Mouse (Mus musculus): Measurements from ENCODE around the gene Tesk2. TPM values are rescaled to one million over a fixed set of nuclear protein-coding genes. Genes with fewer than 3 reads are reported as not detected.

The Tesk2 gene
- total RNA-seq, 2 experiments from 2014 or later, result 1.8 to 2.5 TPM

DNA sequence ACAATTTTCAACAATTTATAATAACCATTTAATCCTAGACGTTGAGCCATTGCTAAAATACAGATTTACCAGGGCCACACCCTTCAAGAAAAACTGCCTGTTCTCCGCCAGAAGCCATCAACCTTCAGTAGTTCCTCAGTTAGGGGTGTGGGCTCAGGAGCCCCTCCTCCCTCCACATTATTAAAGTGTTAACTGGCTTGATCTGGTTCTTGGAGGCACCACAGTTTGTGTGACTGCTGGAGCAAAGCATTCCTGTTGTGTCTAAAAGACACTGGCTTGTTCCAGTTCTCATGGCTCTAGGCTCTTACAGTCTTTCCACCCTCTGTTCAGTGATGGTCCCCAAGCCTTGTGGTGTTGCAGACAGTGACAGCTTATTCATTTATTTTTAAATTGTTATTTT lies 59.8 kb downstream of the Tesk2 start:
- DNase-seq, result no peak
- intact Hi-C loops (cut with DNase I; ENCODE audit: low total_unique reads), result no loop called here

GRCm38 (mm10) chr4:116781366-116781765 lies 60.6 kb downstream of the Tesk2 start:
- DNase-seq, result no peak
- intact Hi-C loops (cut with DNase I; ENCODE audit: low total_unique reads), result no loop called here

DNA sequence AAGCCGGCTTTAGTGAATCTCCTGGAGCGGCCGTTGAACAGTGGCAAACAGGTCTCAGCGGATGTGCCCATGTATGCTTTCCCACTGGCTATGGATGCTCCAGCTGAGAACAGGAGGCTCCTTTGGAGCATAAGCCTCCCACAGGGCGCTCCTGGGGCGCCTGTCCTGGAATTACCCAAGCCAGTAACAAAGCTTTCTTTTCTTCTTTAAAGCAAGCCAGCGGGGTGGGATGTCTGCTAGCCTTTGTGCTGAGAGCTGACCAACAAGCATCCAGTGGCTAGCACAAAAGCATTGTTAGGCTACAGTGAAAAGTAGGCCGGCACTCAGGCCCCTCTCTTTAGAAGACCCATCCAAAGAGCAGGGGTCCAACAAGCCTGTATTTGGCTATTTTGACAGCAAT lies 61.4 kb downstream of the Tesk2 start:
- no peak for DNase-seq
- intact Hi-C loops (cut with DNase I; ENCODE audit: low total_unique reads), result no loop called here

- intact Hi-C loops (cut with DNase I; ENCODE audit: low total_unique reads), result no loop called here
Observed at GRCm38 (mm10) chr4:116786587-116786986, 65.8 kb downstream of the Tesk2 start.

GRCm38 (mm10) chr4:116787985-116788760 lies 67.4 kb downstream of the Tesk2 start:
- peak; percentile 9 for DNase-seq
- intact Hi-C loops (cut with DNase I; ENCODE audit: low total_unique reads), result loop anchor here (2.0 kb wide), 1 partner anchor 65 kb away; no protein-coding TSS in a partner anchor

More at GRCm38 (mm10) chr4:116786587-116786986, 65.8 kb downstream of the Tesk2 start:
- DNase-seq, result no peak

DNA sequence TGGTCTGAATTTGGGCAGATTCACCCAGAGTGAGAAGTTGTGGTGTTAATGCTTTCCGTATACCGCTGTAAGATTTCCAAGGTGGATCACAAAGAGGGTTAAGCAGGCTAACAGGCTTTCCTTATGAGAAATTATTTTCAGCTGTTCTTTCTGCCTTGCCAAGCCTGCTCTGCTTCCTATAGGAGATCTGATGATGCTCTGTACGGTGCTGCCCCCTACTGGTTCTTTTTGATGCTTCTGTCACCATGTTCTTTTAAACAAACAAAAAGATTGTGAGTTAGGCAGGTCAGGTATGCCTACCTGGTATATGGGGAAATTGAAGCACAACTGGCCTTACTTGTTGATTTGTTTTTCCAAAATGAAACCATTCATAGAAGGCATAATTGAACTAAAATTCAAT lies 68.2 kb downstream of the Tesk2 start:
- intact Hi-C loops (cut with DNase I; ENCODE audit: low total_unique reads), result loop anchor here (2.0 kb wide), 1 partner anchor 66 kb away; no protein-coding TSS in a partner anchor
- peak; percentile 72 for DNase-seq

DNA sequence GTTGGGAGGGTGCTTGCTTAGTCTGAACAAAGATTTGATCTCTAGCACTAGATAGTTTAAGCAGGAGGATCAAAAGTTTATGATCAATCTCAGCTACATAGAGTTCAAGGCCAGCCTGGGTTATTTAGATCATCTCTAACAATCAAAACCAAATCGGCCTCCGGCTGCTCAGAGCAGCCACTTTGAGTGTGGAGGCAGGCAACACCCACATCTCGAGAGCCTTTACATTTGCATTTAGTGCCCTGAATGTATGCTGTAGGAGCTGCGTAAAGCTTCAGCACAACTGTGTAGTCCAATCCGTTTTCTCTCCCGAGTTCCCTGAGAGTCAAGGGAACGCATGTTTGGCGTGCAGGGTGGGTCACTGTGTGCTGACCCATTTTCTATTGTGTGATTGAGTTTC lies 71.7 kb downstream of the Tesk2 start:
- intact Hi-C loops (cut with DNase I; ENCODE audit: low total_unique reads), result no loop called here
- no peak for DNase-seq

GRCm38 (mm10) chr4:116794273-116794672 lies 73.5 kb downstream of the Tesk2 start:
- intact Hi-C loops (cut with DNase I; ENCODE audit: low total_unique reads), result no loop called here
- DNase-seq, result no peak

DNA sequence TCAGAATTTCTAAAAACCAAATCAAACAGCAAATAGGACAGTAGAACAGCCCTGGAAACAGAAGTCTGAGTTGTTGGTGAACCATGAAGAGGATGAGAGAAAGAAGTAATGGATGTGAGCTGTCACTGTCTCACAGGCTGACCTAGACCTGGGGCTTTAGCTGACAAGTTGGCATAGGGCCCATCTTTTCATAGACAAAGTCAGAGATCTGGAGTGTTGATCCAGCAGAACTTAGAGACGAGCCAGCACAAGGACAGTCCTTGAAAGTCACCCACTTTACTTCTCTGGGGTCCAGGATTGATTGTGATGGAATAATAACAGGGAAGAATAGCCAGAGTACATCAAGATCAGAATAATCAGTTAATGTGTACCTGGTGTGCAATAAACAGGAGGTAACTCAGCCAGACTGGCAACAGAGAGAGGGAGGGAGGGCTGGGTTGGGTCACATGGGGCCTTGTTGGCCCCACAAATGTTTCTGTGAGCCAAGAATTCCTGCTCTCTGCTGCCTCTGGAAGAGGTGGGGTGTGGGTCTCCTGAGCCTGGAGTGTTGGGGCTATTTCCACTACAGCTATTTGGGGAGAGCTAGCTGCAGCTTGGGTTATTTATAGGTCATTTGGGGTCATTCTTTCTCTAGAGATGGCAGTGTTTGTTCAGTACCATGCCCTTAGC lies 75.8 kb downstream of the Tesk2 start:
- intact Hi-C loops (cut with DNase I; ENCODE audit: low total_unique reads), result no loop called here
- DNase-seq, result no peak

DNA sequence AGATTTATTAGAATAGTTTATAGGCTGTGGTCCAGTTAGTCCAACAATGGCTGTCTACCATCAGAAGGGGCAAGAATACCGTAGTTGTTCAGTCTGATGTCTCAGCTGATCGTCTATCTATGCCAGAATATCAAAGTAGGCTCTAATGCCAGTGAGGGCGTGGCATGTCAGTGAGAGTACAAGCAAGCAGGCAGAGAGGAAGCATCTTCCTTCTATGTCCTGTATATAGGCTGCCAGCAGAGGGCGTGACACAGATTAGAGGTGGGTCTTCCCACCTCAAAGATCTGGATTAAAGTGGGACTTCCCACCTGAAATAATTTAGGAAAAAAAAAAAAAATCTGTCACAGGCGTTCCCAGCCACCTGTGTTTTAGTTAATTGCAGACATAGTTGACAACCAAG lies 79.2 kb downstream of the Tesk2 start:
- intact Hi-C loops (cut with DNase I; ENCODE audit: low total_unique reads), result no loop called here
- DNase-seq, result no peak

DNA sequence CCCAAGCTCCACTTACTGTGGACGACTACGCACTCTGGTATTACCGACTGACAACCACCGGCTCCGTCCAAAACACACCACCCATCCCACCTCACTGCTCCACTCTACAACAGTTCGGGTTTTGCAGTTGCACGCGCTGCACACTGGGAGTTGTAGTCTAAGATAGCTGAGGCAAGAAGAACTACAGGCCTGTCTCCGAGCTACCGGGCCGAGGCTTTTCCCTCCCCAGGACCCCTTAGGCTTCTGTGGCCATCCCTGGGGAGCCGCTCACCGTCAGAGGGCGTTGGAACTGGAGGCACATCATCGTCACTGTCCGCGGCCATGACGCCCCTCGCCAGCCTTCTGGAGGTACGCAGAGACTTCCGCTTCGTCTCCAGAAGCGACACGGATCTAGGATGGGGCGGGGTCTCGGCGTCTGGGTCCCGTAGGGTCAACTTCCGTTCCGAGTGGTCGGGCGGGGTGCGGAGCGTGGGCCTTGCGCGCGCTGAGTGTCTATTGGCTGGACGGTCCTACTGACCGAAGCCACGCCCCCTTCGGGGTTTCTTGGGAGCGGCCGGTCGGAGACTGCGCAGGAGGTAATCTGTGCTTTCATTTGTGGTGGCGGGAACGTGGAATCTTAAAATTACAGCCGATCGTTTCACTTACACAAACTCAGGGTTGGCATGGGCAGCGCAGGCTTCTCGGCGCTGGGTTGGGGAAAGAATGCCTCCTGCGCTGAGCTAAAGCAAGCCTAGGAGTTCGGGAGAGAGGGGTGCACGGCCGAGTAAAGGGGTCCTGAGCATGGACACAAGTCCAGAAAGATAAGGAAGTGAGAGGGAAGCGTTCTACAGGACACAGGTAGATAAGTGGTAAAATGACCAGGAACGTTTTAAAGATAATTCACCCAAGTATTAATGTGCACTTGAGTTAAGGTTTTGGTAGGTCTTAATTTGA lies 86.7 kb downstream of the Tesk2 start, which contains the start of the genes Toe1 and Mutyh:
Gene Toe1 (minus strand): TSS at position 444 of the 933 bp plus-strand sequence.
Gene Mutyh (plus strand): TSS at position 527 of the 933 bp plus-strand sequence.
- intact Hi-C loops (cut with DNase I; ENCODE audit: low total_unique reads), result no loop called here

GRCm38 (mm10) chr4:116811012-116811411 lies 90.3 kb downstream of the Tesk2 start:
- no peak for DNase-seq
- intact Hi-C loops (cut with DNase I; ENCODE audit: low total_unique reads), result no loop called here

More for the DNA sequence above, 86.7 kb downstream of the Tesk2 start, which contains the start of the genes Toe1 and Mutyh:
- DNase-seq, result peak; percentile 96

DNA sequence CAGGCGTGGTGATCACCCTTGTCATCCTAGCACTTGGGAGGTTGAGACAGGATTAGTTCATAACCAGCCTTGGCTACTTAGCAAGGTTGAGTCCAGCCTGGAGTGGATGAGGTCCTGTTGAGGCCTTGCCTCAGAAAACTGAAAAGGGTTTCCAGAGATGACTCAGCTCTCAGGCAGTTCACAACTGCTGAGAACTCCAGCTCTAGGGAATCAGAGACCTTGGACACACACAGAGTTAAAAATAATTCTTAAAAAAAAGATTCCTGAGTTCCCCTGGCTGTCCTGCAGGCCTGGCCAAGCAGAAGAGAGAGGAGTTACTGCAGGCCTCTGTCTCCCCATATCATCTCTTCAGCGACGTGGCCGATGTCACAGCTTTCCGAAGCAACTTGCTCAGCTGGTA lies 94.5 kb downstream of the Tesk2 start:
- no peak for DNase-seq
- intact Hi-C loops (cut with DNase I; ENCODE audit: low total_unique reads), result no loop called here

GRCm38 (mm10) chr4:116817486-116817885 lies 96.7 kb downstream of the Tesk2 start:
- DNase-seq, result no peak
- intact Hi-C loops (cut with DNase I; ENCODE audit: low total_unique reads), result no loop called here

DNA sequence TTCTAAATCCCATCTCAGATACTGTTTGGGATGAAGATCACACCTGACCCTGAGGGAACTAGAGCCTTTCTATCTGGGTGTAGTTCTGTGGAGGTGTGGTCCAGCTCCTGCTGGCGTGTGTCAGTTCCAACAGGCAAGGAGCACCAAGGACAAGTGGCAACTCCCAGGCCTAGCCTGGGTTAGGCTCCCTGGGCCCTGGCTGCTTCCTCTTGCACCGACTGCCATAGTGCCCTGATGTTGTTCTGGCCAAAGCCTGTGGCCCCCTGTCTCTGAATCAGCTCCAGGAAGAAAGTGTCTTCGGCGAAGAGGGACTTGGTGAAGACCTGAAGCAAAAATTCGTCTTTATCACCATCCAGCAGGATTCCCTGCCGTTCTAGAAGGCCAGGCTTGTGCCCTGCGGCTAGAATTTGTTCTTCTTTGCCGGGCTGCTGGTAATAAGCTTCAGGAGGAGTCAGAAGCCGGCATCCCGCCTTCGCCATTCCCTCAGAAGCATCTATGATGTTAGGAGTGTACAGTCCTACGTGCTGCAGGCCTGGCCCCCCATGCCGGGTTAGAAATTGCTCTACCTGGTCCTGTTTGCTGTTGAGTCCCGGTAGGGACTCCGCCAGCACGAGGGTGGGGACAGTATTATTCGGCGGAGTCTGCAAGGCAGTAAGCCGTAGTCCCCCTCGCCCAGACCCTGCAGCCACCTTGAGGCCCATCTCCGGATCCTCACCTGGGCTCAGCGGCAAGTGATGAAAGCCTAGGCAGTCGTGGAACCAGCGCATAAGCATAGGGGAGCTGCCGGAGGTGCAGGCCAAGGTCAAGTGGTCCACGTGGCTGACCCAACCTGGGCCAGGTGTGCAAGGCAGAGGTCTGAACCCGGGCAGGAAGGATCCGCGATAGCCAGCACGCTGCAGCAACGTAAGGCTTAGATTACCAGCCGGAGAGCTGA lies 99.5 kb downstream of the Tesk2 start:
- no peak for DNase-seq
- intact Hi-C loops (cut with DNase I; ENCODE audit: low total_unique reads), result no loop called here

GRCm38 (mm10) chr4:116820902-116821693 lies 100.3 kb downstream of the Tesk2 start:
- intact Hi-C loops (cut with DNase I; ENCODE audit: low total_unique reads), result no loop called here
- peak; percentile 71 for DNase-seq

DNA sequence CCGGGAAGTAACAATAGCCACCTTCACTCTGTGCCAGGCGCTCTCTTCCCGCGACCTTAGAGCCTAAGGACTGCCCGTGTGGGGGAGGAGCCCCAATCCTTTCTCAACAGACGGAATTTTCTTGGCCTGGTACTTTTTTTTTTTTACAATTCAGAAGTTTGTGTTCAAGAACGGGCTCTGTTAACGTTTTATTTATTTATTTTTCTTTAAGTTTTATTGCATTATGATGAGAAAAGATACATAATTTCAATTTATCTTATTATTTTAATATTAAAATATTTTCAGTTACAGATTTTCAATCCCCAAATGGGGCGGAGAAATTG lies 100.9 kb downstream of the Tesk2 start, which contains the start of gene Hpdl:
Gene Hpdl (minus strand): TSS at position 14 of the 323 bp plus-strand sequence.
- intact Hi-C loops (cut with DNase I; ENCODE audit: low total_unique reads), result no loop called here

DNA sequence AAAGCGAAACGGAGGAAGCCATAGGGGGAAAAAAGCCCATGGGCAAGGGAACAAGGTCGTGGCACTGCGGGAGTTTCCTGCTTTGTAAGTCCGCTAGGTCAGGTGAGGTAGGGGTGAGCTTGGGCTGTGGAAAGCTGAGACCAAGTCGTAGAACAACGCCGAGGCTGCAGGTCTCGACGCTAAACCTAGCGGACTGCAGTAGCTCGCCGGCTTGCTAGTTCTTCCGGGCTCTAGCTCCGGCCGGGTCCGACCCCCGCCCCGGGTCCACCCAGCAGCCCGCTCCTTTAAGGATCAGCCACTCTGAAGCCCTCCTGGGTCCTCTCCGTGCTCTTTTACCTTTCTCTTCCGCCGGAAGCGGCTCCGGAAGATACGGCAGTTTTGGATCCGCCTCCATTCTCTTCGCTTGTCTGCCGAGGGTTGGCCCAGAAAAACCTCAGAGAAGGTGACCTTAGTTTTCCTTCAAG lies 103.8 kb downstream of the Tesk2 start:
- DNase-seq, result peak; percentile 61
- intact Hi-C loops (cut with DNase I; ENCODE audit: low total_unique reads), result no loop called here

More for the DNA sequence above, 100.9 kb downstream of the Tesk2 start, which contains the start of gene Hpdl:
- DNase-seq, result no peak

All from gastrocnemius, postnatal 14 days (tissue).